Mouse (Mus musculus) CD8-positive naive resting alpha-beta T cell, adult 2 months (primary cell): ENCODE results near the gene Aco1.

Experiments used
- DNase-seq, 2 experiments: peaks; one replicate each; pipeline ENCODE4 v3.0.0; 2022; ENCODE audit warnings: low read depth in 2 of 2, low spot score in 2 of 2

Aco1 gene

DNA sequence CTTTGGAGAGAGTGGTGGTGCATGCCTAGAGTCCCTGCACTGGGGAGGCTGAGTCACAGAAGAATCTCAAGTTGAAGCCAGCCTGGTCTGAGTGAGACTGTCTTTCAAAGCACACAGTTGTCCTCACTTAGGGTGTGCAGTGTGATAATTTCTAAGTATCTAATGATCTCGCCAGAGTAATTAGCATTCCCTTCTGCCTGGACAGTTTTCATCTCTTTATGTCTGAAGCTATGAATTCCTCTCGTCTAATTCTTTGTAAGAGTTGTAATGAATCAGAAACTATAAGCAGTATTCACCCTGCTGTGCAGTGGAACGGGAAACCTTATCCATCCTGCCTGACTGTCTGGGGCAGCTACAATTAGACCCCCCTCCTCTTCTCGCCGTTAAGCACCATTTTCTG, 64.8 kb downstream of the Aco1 start:
- no peak for DNase-seq

DNA sequence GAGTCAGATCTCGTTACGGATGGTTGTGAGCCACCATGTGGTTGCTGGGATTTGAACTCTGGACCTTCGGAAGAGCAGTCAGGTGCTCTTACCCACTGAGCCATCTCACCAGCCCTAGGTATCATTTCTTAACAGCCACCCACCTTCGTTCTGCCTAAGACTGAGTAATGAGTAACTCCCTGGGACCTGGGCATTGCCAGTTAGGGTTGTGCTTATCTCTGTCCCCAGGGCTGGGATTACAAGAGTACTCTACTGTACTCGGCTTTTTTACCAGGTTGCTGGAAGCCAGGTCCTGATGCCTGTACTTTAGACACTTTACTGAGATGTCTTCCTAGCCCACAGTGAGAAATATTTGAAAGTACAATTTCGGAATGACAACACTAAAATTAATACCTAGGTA, 69.3 kb downstream of the Aco1 start:
- DNase-seq, result no peak

DNA sequence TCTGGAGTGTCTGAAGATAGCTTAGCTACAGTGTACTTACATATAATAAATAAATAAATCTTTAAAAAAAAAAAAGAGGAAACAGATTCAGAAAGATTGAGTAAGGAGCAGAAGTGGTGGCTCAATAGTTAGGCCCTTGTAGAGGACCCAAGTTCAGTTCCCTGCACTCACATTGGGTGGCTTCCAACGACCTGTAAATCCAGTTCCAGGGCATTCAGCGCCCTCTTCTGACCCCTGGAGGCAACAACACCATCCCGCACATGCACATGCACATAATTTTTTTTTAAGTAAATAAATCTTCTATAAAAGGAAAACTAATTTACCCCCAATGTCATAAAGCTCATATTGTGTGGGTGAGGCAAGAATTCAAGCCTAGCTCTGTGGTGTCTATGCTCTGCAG, 75.0 kb downstream of the Aco1 start:
- no peak for DNase-seq

- peak in 1 of 2 experiments; percentile 41 for DNase-seq
Observed at GRCm38 (mm10) chr4:40218382-40218781, 75.5 kb downstream of the Aco1 start.

DNA sequence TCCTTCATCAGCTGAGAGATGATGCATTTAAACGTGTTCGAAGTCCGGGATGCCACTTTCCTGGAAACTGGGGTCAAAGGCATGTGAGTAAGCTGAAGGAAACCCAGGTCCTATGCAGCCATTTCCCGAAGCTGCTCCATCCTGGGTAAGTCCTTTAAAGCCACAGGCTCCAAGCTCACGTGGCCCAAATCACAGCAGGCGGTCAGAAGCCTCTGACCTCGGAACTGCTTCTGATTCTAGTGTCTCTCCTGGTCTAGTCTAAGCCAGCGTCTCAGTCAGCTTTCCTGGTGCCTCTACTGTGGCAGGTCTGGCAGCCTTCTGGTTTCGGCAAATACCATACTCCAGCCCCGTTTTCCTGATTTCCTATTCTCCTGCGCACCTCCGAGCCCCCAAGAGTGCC, 77.6 kb downstream of the Aco1 start:
- no peak for DNase-seq

- no peak for DNase-seq
Observed at GRCm38 (mm10) chr4:40221004-40221760, 78.3 kb downstream of the Aco1 start.

DNA sequence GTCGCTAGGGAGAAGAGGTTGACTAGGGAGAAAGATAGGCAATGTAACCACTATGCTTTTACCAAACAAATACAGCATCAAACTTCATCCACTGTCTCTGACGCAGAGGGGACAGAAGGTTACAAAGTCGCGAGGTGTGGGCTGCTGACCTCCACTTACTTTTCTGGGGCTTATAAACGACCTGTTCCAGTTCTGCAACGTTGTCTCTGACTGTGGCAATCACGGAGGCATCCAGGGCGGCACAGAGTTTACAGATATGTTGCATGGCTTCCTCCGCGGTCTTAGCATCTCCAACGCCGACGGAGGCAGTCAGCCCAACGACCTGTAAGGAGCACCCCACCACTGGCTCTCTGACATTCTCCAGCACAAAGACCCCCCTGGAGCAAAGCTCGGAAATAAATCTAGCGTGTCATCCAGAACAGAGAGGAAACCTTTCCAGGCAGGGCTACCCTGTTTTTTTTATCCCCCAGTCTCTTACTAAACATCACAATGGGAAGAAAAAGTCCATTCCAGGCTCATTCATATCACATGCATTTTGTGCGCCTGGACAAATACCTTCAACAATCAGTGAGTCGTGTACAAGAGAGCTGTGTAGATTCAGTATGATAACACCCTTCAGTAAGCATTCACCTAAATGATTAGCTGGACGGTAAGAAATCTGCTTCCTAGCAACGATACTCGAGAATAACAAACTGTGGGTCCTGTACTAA, 79.2 kb downstream of the Aco1 start:
- no peak for DNase-seq

GRCm38 (mm10) chr4:40226095-40226494, 83.2 kb downstream of the Aco1 start:
- no peak for DNase-seq

DNA sequence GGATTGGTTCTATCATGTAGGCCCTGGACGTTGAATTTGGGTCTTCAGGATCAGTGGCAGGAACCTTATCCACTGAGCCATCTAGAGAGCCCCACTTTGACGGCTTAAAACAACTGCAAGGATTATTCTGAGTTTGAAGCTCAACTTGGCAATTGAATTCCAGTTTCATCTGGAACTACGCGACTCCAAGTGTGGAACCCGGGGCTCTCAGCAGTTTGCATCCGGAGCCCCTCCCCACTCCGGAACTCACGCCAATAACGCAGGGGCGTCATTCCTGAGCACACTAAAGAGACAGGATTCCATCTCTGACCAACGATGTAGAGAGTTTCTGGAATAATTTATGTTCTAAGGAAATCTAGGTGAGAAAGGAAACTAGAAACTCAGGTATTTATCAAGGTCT, 84.2 kb downstream of the Aco1 start:
- no peak for DNase-seq

DNA sequence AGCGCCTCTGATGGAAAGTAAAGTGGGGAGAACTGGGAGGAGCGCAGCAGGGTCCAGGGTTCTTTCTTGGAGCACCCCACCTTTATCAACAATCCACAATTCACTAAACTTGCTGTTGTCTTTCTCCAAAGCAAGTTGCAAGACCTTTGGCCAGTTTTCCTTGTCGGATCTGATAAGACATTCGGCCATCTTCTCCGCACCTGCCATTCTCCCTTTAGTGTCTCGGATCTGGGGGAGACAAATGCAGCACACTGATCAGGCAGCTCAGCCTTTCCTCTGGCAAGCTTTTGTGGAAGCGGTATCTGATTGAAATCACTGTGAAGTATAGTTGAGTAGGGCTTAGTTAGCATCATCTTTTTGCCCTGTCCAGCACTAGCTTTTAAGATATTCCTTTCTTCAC, 85.0 kb downstream of the Aco1 start:
- no peak for DNase-seq

- no peak for DNase-seq
Observed at GRCm38 (mm10) chr4:40229723-40230122, 86.8 kb downstream of the Aco1 start.

GRCm38 (mm10) chr4:40233062-40233664, 90.3 kb downstream of the Aco1 start:
- DNase-seq, result no peak

DNA sequence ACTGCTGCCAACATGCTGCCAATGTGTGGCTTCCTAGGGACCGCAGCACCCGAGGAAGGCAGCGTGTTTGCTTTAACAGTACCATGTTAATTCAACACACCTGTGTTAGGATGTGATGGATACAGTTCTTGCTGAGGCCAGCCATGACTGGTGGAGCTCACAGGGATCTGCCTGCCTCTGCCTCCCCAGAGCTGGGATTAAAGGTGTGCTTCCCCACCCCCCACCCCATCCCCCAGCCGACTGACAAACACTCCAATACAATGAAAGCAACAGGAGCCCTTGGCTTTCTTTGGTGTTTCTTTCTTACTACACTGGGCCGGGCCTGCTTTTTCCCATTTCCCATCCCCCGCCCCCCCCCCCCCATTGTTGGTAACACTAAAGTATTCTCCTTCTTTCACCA, 91.4 kb downstream of the Aco1 start:
- no peak for DNase-seq

DNA sequence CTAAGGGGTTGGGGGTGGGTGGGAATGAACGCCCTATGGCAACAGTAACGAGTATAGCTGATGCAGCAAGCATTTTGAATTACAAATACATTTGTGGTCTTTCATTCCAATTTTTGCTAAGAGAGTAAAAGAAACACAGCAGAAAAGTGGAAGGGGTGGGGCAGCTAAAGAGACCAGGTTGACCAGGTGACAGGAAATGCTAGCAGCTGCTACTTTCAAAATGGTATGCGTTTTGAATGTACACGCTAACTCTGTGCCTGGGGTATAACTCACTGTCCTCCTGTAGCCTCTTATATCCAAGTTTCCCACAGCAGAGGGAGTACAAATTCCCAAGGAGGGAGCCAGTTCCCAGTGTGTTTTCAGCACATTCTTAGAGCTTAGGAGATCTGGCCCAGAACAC, 93.9 kb downstream of the Aco1 start:
- DNase-seq, result no peak

- DNase-seq, result peak; percentile 52 to 61
Observed at GRCm38 (mm10) chr4:40238483-40239408, 95.9 kb downstream of the Aco1 start.

DNA sequence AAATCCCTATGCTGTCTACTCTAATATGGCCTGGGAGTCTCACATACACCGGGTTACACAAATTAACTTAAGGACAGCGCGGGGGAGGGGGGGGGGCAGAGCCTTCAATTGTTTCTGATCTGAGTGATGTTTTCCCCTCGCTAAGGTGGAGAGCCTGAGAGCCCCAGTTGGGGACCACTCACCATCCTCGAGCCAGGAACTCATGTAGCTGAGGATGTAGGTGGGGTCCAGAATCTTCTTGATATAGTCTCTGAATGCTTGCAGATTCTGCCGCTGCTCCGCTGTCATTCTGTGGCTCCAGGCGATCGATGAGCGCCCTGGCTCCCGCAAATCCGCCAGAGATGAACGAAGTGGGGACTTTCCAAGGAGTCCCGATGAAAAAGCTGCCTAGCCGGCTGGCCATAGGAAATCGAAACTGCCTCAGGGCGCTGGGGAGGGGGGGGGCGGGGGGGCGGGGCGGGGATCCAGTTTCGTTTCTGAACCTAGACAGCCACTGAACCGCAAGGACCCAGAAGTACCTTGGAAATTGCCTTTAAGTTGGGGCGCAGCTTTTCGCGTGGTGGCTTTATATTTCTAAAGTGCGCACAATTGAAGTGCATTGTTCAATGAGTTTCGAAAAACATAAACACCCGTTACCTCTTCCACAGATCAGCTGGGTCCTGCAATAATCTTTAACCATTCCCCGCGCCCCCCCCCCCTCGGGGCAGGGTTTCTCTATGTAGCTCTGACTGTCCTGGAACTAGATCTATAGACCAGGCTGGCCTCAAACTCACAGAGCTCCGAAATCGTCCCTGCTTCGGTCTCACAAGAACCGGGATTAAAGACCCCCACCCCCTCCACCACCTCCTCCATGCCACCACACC, 96.8 kb downstream of the Aco1 start, which contains the start of gene Ddx58:
Ddx58 (minus strand) TSS at position 420 of the 863 bp plus-strand sequence.
- peak in 1 of 2 experiments; percentile 32 for DNase-seq

- no peak for DNase-seq
Observed at GRCm38 (mm10) chr4:40240272-40240744, 97.4 kb downstream of the Aco1 start.

DNA sequence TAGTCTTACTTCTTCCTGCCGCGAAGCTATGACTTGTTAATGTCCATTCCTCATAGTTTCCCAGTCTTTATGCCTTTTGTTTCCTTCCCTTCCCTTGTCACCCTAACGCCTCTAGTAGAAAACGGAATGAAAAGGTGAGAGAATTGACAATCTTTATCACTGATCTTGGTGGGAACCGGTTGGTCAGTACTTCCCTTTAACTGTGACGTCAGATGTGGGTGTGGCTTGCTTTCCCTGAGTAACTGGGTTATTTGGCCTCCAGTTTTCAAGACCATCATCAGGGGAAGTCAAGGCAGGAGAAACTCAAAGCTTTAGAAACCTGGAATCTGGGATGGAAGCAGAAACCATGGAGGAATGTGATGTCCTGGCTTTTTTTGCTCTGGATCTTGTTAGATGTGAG, 99.0 kb downstream of the Aco1 start:
- DNase-seq, result no peak

- no peak for DNase-seq
Observed at GRCm38 (mm10) chr4:40243006-40243405, 100.1 kb downstream of the Aco1 start.

GRCm38 (mm10) chr4:40244035-40244434, 101.2 kb downstream of the Aco1 start:
- no peak for DNase-seq
